Mouse (Mus musculus): ENCODE data around the gene Hist1h3c.

DNA sequence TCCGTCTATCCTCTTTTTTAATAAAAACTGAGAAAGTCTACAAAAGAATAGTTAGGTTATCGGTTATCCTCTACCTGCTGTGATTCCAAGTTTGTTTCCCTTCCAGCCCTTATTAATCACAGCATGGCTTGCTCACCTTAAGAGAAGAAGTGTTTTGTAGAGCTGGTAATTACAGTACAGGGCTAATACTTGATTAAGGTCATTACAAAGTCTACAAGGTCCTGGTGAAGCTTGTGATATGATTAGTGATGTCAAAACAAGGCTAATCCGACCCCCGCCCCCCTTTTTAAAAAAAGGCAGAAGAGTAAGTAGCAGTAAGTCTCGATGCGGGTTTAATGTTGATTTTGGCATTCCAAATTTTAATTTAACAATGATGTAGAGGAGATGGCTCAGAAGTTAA is 46.4 kb downstream of the Hist1h3c start:
- TF ChIP-seq POLR2A (IDR thresholded peaks at IDR 0.05; ENCODE audit: insufficient read length, low read depth): no peak
- TF ChIP-seq TCF12 (IDR thresholded peaks at IDR 0.05; ENCODE audit: insufficient read depth, poor library complexity, severe bottlenecking): no peak
- TF ChIP-seq E2F4 (IDR thresholded peaks at IDR 0.05; ENCODE audit: insufficient read depth): no peak
- no peak for TF ChIP-seq MAX (IDR thresholded peaks at IDR 0.05; ENCODE audit: low read depth)

Measured in myocyte (in vitro differentiated cells).